Mouse (Mus musculus) E14TG2a.4 (cell line): ENCODE measurements around the gene Marf1.

Experiments
- H3K27me3 ChIP-seq: 2 replicates; pipeline ENCODE4 v1.6.1; 2014; ENCODE audit warnings: low read length, control low read depth; ENCODE audit not compliant: insufficient read depth
- H3K36me3 ChIP-seq: 2 replicates; pipeline ENCODE4 v1.6.1; 2014; ENCODE audit warnings: low read length, control low read depth; ENCODE audit not compliant: insufficient read depth
- H3K4me1 ChIP-seq: replicated peaks from 2 replicates; pipeline ENCODE4 v1.6.1; 2014; ENCODE audit warnings: low read depth, low read length, control low read depth
- H3K4me3 ChIP-seq: replicated peaks from 2 replicates; pipeline ENCODE4 v1.5.1; 2014; ENCODE audit warnings: mild to moderate bottlenecking, low read length
- H3K9me3 ChIP-seq: 2 replicates; pipeline ENCODE4 v1.6.1; 2014; ENCODE audit warnings: low read length, control low read depth
- CTCF ChIP-seq: conservative IDR thresholded peaks from 2 replicates; pipeline ENCODE4 v1.5.1; 2014; ENCODE audit warnings: low read length
- NANOG ChIP-seq: IDR thresholded peaks from 2 replicates; pipeline ENCODE4 v1.6.1; 2014; ENCODE audit warnings: borderline replicate concordance, low read length, mixed read lengths
- POU5F1 ChIP-seq: IDR thresholded peaks from 2 replicates; pipeline ENCODE4 v1.6.1; 2014; ENCODE audit warnings: low read length, borderline replicate concordance

Gene Marf1

DNA sequence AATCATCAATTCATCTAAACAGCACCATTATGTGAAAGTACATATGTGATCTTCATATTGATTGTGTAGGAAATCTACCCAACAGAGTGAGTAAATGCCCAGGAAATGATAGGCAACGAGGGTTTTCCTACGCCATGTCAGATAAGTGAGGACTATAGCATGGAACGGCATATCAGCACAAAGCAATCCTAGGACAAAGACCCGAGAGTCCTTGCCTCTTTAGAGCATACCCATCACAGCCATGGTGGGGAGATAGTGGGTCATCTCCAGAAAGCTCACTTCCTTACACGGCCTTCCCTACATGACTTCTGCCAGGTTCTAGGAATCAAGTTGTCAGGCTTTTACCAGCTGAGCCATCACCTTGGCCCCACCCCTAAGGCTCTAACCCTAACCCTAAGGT lies 103.3 kb downstream of the Marf1 start:
- TF ChIP-seq POU5F1 (no peak), CTCF (no peak), NANOG (no peak)
- peaks cover 6% of the 10 kb centered on the region for H3K36me3 ChIP-seq
- H3K9me3 ChIP-seq = no peaks in the 10 kb centered on the region
- no peaks in the 10 kb centered on the region for H3K4me1 ChIP-seq
- no peak overlapping the region for H3K4me3 ChIP-seq
- H3K27me3 ChIP-seq = no peaks in the 10 kb centered on the region
